Mouse (Mus musculus) kidney, embryonic 14.5 days (tissue): ENCODE measurements at regions not wholly inside any gene's neighbourhood (a gene's known extent, or its start where the extent isn't known, plus 50 kb on each side); places are given as distances from the start of the nearest gene placed in this dataset.

Source experiments
- ATAC-seq: fragments of 200-750 bp; cut with Nextera tagmentation; 2 replicates; pipeline ENCODE4 v1.8.0; 2017; ENCODE audit warnings: moderate number of reproducible peaks, mild to moderate bottlenecking, moderate TSS enrichment, moderate library complexity; ENCODE audit not compliant: low FRiP score, low TSS enrichment
- H3K27ac ChIP-seq: fragments of 300-500 bp; sonication (generic); 2 replicates; pipeline ENCODE4 v1.5.1; 2014; ENCODE audit warnings: low read depth, mild to moderate bottlenecking, low read length, moderate library complexity, mixed read lengths
- H3K27me3 ChIP-seq: fragments of 300-500 bp; sonication (generic); 2 replicates; pipeline ENCODE4 v1.6.1; 2014; ENCODE audit warnings: mild to moderate bottlenecking, low read length; ENCODE audit not compliant: control insufficient read depth, insufficient read depth
- H3K36me3 ChIP-seq: fragments of 300-500 bp; sonication (generic); 2 replicates; pipeline ENCODE4 v1.6.1; 2014; ENCODE audit warnings: low read length, mixed read lengths; ENCODE audit not compliant: control insufficient read depth, insufficient read depth
- H3K4me1 ChIP-seq: fragments of 300-500 bp; sonication (generic); 2 replicates; pipeline ENCODE4 v1.6.1; 2014; ENCODE audit warnings: low read length, mixed read lengths; ENCODE audit not compliant: control insufficient read depth, insufficient read depth
- H3K4me2 ChIP-seq: fragments of 300-500 bp; sonication (generic); replicated peaks from 2 replicates; pipeline ENCODE4 v1.6.1; 2014; ENCODE audit warnings: low read depth, mild to moderate bottlenecking, low read length
- H3K4me3 ChIP-seq: fragments of 300-500 bp; sonication (generic); 2 replicates; pipeline ENCODE4 v1.5.1; 2014; ENCODE audit warnings: mild to moderate bottlenecking, low read length
- H3K9ac ChIP-seq: fragments of 300-500 bp; sonication (generic); 2 replicates; pipeline ENCODE4 v1.6.1; 2014; ENCODE audit warnings: low read depth, mild to moderate bottlenecking, low read length, moderate library complexity
- H3K9me3 ChIP-seq: fragments of 300-500 bp; sonication (generic); 2 replicates; pipeline ENCODE4 v1.6.1; 2016; ENCODE audit warnings: low read length; ENCODE audit not compliant: control insufficient read depth
- whole genome bisulfite sequencing: fragments of 180-500 bp; shearing (Covaris S2); extraction: QIAGEN DNeasy Blood & Tissue Kit; methylation state at CpG from one replicate; pipeline ENCODE4 v1.1.7; 2014; 5-methylcytosine and 5-hydroxymethylcytosine counted together

DNA sequence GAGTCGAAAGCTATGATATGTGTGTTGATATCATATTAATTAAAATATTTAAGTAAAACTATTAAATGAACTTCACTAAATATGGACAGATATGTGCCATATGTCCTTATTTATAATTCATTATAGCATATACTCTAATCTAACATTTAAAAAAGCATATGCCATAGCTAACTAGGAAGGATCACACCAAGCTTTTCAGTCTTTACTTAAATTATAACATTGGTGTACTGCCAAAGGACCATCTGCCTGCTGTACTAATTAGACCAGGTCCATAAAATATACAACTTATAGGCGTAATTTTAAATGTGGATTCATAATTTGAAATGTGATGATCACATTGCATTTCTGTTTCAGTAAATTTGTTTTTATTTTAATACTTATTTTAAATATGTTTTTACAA lies 651.9 kb upstream of the Klhl1 start:
- Histone ChIP-seq H3K4me3 (no peak overlapping the region), H3K4me1 (no peaks in the 10 kb centered on the region), H3K27ac (no peak overlapping the region), H3K9me3 (no peaks in the 10 kb centered on the region), H3K36me3 (no peaks in the 10 kb centered on the region), H3K4me2 (no peak overlapping the region), H3K27me3 (no peaks in the 10 kb centered on the region), H3K9ac (no peak overlapping the region)
- ATAC-seq: no peak
- WGBS: 88% methylated on average over 2 of the region's 2 CpGs

- Histone ChIP-seq H3K4me2 (no peak overlapping the region), H3K4me1 (no peaks in the 10 kb centered on the region), H3K9me3 (no peaks in the 10 kb centered on the region), H3K36me3 (no peaks in the 10 kb centered on the region), H3K27me3 (no peaks in the 10 kb centered on the region), H3K9ac (no peak overlapping the region), H3K27ac (no peak overlapping the region), H3K4me3 (no peak overlapping the region)
- 92% methylated on average over 2 of the region's 2 CpGs for WGBS
- no peak for ATAC-seq
Observed at GRCm38 (mm10) chr14:97165793-97166192, 646.9 kb upstream of the Klhl1 start.

GRCm38 (mm10) chr14:97148997-97149653 lies 630.2 kb upstream of the Klhl1 start:
- H3K4me3 ChIP-seq: no peak overlapping the region
- 0 out of 2 replicates have a peak, but pooled peaks have one; percentile 12 for ATAC-seq
- H3K27me3 ChIP-seq: no peaks in the 10 kb centered on the region
- H3K4me1 ChIP-seq: no peaks in the 10 kb centered on the region
- no peaks in the 10 kb centered on the region for H3K9me3 ChIP-seq
- 69% methylated on average over 9 of the region's 9 CpGs for WGBS
- H3K4me2 ChIP-seq: no peak overlapping the region
- H3K27ac ChIP-seq: no peak overlapping the region
- no peak overlapping the region for H3K9ac ChIP-seq
- no peaks in the 10 kb centered on the region for H3K36me3 ChIP-seq

GRCm38 (mm10) chr14:97115918-97116635 lies 597.2 kb upstream of the Klhl1 start:
- H3K36me3 ChIP-seq: no peaks in the 10 kb centered on the region
- H3K27me3 ChIP-seq: no peaks in the 10 kb centered on the region
- H3K4me1 ChIP-seq: no peaks in the 10 kb centered on the region
- 86% methylated on average over 8 of the region's 8 CpGs for WGBS
- no peak overlapping the region for H3K27ac ChIP-seq
- H3K9me3 ChIP-seq: no peaks in the 10 kb centered on the region
- no peak for ATAC-seq
- no peak overlapping the region for H3K4me3 ChIP-seq
- H3K4me2 ChIP-seq: no peak overlapping the region
- H3K9ac ChIP-seq: no peak overlapping the region

DNA sequence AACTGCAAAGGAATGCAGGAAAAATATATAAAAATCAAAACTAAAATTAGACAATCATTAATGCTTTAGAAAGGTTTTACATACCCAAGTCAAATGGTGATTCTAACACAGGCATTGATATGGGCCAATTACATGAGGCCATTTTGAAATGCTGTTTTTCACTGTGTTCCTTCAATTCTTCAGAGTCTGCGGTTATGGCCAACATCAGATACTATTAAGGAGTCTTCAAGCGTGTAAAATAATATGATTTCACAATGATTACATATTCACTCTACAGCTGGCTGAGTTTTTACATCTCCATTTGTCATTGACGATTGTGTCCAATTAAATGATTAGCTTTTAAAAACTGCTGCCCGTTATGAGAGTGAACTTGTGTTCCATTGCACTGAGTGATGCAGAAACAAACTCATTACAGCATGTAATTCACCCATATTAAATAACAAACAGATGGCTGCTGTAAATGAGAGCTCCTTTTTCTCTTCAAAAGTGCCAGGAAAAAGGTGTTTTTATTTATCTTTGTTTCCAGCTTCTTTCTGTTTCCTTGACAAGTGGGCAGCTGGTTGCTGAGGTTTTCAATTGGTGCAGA lies 582.3 kb upstream of the Klhl1 start:
- H3K9ac ChIP-seq: no peak overlapping the region
- ATAC-seq: no peak
- H3K4me3 ChIP-seq: no peak overlapping the region
- H3K9me3 ChIP-seq: no peaks in the 10 kb centered on the region
- H3K36me3 ChIP-seq: no peaks in the 10 kb centered on the region
- H3K4me1 ChIP-seq: no peaks in the 10 kb centered on the region
- no peaks in the 10 kb centered on the region for H3K27me3 ChIP-seq
- WGBS: 81% methylated on average over 4 of the region's 4 CpGs
- H3K4me2 ChIP-seq: no peak overlapping the region
- H3K27ac ChIP-seq: no peak overlapping the region

DNA sequence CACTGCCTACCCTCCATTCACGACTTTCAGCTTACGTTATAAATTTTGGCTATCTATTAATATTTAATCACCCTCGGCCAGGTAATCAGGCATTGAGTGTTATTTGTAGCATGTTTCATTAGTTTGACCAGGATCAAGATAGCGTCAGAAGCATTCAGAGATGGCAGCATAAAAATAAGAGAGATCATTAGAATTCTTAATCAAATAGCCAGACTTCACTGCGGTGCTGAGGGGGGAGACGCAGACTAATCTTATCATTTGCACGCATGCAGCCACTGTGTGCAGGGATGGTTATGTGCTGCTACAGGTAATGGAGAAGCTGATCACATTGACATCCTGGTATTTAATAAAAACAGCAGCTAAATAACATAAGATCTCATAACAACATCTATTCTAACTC lies 574.5 kb upstream of the Klhl1 start:
- ATAC-seq: no peak
- Histone ChIP-seq H3K9me3 (no peaks in the 10 kb centered on the region), H3K27me3 (no peaks in the 10 kb centered on the region), H3K36me3 (no peaks in the 10 kb centered on the region), H3K27ac (no peak overlapping the region), H3K4me1 (no peaks in the 10 kb centered on the region), H3K9ac (no peak overlapping the region), H3K4me2 (no peak overlapping the region), H3K4me3 (no peak overlapping the region)
- 82% methylated on average over 7 of the region's 7 CpGs for WGBS

- 89% methylated on average over 4 of the region's 4 CpGs for WGBS
- Histone ChIP-seq H3K36me3 (no peaks in the 10 kb centered on the region), H3K4me2 (no peak overlapping the region), H3K27me3 (no peaks in the 10 kb centered on the region), H3K27ac (no peak overlapping the region), H3K9me3 (no peaks in the 10 kb centered on the region), H3K4me1 (no peaks in the 10 kb centered on the region), H3K4me3 (no peak overlapping the region), H3K9ac (no peak overlapping the region)
- no peak for ATAC-seq
Observed at GRCm38 (mm10) chr14:97088863-97089262, 570.0 kb upstream of the Klhl1 start.

GRCm38 (mm10) chr14:97087346-97087745 lies 568.4 kb upstream of the Klhl1 start:
- WGBS: 54% methylated on average over 2 of the region's 2 CpGs
- Histone ChIP-seq H3K36me3 (no peaks in the 10 kb centered on the region), H3K4me2 (no peak overlapping the region), H3K4me3 (no peak overlapping the region), H3K9me3 (no peaks in the 10 kb centered on the region), H3K27me3 (no peaks in the 10 kb centered on the region), H3K4me1 (no peaks in the 10 kb centered on the region), H3K9ac (no peak overlapping the region), H3K27ac (no peak overlapping the region)
- ATAC-seq: no peak
